Mouse (Mus musculus) embryonic fibroblast, embryonic 13.5 days (primary cell): Measurements from ENCODE around the gene Wdr18. TPM values are rescaled to one million over a fixed set of nuclear protein-coding genes. Genes with fewer than 3 reads are reported as not detected.

Experiments
- H3K27ac ChIP-seq: 2 replicates; pipeline ENCODE4 v1.5.1; 2012; ENCODE audit warnings: low read length, control low read depth, inconsistent platforms; ENCODE audit not compliant: insufficient read depth
- H3K4me1 ChIP-seq: 2 replicates; pipeline ENCODE4 v1.6.1; 2011; ENCODE audit warnings: low read length; ENCODE audit not compliant: control insufficient read depth, insufficient read depth
- H3K4me3 ChIP-seq: 2 replicates; pipeline ENCODE4 v1.5.1; 2011; ENCODE audit warnings: mild to moderate bottlenecking, control low read depth, low read length; ENCODE audit not compliant: insufficient read depth
- CTCF ChIP-seq: IDR thresholded peaks from 2 replicates; pipeline ENCODE4 v1.5.1; 2011; ENCODE audit warnings: mild to moderate bottlenecking, control low read depth, low read length, moderate library complexity, borderline replicate concordance; ENCODE audit not compliant: insufficient read depth
- POLR2A ChIP-seq: IDR thresholded peaks from 2 replicates; pipeline ENCODE4 v1.6.1; 2011; ENCODE audit warnings: low read depth, mild to moderate bottlenecking, control low read depth, low read length, moderate library complexity
- polyA plus RNA-seq: library from polyadenylated mRNA; stranded (reverse); fragments of >200 nt; gene quantifications from 2 replicates; pipeline ENCODE4 v1.2.4, GENCODE M21; 2011; ENCODE audit warnings: low read depth; ENCODE audit not compliant: missing spikeins, insufficient read length

The Wdr18 gene
- polyA plus RNA-seq, 1 experiment = 29.3 TPM

DNA sequence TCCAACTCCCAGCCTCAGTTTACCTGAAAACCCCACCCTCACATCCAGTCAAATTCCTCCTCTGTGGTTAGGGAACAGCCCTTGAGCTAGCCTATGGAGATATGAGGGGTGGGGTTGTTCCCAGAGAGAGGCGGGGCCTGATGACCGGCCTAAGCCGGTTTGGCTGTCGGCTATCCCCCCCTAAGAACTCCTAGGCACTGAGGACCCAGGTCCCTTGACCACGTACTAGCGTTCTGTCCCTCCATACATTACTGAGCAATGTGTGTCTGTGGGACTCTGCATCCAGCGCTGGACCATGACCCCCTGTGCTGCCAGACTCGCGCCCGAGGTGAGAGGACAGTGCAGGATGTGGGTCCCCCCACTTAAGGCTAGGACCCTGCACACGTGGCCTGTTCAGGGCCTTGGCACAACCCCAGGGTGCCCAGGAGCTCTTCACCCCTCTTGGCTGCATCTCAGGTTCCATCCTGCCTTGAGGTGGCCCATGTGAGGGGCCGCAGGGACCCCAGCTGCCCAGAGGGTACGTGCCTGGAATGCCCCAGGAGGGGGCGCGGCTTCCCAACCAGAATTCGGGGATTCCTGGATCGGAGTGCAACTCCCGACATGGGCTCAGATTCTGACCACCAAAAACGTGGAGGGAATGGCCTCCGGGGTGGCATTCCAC is 59.6 kb downstream of the Wdr18 start:
- no peak overlapping the region for H3K27ac ChIP-seq
- peaks cover 6% of the 10 kb centered on the region for H3K4me1 ChIP-seq
- TF ChIP-seq POLR2A (no peak), CTCF (no peak)
- no peak overlapping the region for H3K4me3 ChIP-seq

Other genes with a start within 250 kb of the Wdr18 start
- gene Hcn2, start 243.5 kb upstream of the Wdr18 start, polyA plus RNA-seq = 0.91 and 1.9 TPM in 2 replicates
- gene Polrmt, start 213.6 kb upstream of the Wdr18 start, polyA plus RNA-seq = 14.9 TPM in 2 replicates
- 0.23 TPM in 1 of 2 replicates, not detected in the other for gene Fgf22, start 205.1 kb upstream of the Wdr18 start, polyA plus RNA-seq
- 38.4 and 39.5 TPM in 2 replicates for gene Rnf126, start 193.2 kb upstream of the Wdr18 start, polyA plus RNA-seq
- 21.9 and 42.7 TPM in 2 replicates for gene Fstl3, start 182.9 kb upstream of the Wdr18 start, polyA plus RNA-seq
- gene Prss57, start 169.2 kb upstream of the Wdr18 start, polyA plus RNA-seq = not detected in 2 replicates
- 45.2 and 54.0 TPM in 2 replicates for gene Palm, start 166.6 kb upstream of the Wdr18 start, polyA plus RNA-seq
- gene Misp, start 139.2 kb upstream of the Wdr18 start, polyA plus RNA-seq = not detected in 2 replicates
- 351 and 422 TPM in 2 replicates for gene Ptbp1, start 105.7 kb upstream of the Wdr18 start, polyA plus RNA-seq
- gene Prtn3, start 85.7 kb upstream of the Wdr18 start, polyA plus RNA-seq = not detected in 2 replicates
- 3.1 and 4.9 TPM in 2 replicates for gene Plppr3, start 85.5 kb upstream of the Wdr18 start, polyA plus RNA-seq
- not detected in 2 replicates for gene Elane, start 73.9 kb upstream of the Wdr18 start, polyA plus RNA-seq
- not detected in 2 replicates for gene Cfd, start 69.3 kb upstream of the Wdr18 start, polyA plus RNA-seq
- gene Med16, start 51.2 kb upstream of the Wdr18 start, polyA plus RNA-seq = 15.2 and 16.1 TPM in 2 replicates
- gene Gm26602, start 49.3 kb upstream of the Wdr18 start, polyA plus RNA-seq = not detected in 2 replicates
- 0.44 TPM in 1 of 2 replicates, not detected in the other for gene Kiss1r, start 43.2 kb upstream of the Wdr18 start, polyA plus RNA-seq
- 66.3 and 86.3 TPM in 2 replicates for gene R3hdm4, start 38.9 kb upstream of the Wdr18 start, polyA plus RNA-seq
- gene Arid3a, start 33.1 kb upstream of the Wdr18 start, polyA plus RNA-seq = 5.2 and 6.0 TPM in 2 replicates
- gene Grin3b, start 10.6 kb downstream of the Wdr18 start, polyA plus RNA-seq = 0.15 and 0.16 TPM in 2 replicates
- 73.4 and 78.1 TPM in 2 replicates for gene Tmem259, start 24.2 kb downstream of the Wdr18 start, polyA plus RNA-seq
- 642 and 721 TPM in 2 replicates for gene Cnn2, start 28.4 kb downstream of the Wdr18 start, polyA plus RNA-seq
- 3.5 and 4.0 TPM in 2 replicates for gene Abca7, start 36.3 kb downstream of the Wdr18 start, polyA plus RNA-seq
- 1.7 and 3.1 TPM in 2 replicates for gene Arhgap45, start 56.5 kb downstream of the Wdr18 start, polyA plus RNA-seq
- gene Polr2e, start 79.6 kb downstream of the Wdr18 start, polyA plus RNA-seq = 46.3 and 61.0 TPM in 2 replicates
- 214 and 217 TPM in 2 replicates for gene Gpx4, start 87.0 kb downstream of the Wdr18 start, polyA plus RNA-seq
- 50.7 and 53.5 TPM in 2 replicates for gene Sbno2, start 145.4 kb downstream of the Wdr18 start, polyA plus RNA-seq
- 80.8 and 91.7 TPM in 2 replicates for gene Stk11, start 155.7 kb downstream of the Wdr18 start, polyA plus RNA-seq
- gene Atp5d, start 178.5 kb downstream of the Wdr18 start, polyA plus RNA-seq = 202 and 250 TPM in 2 replicates
- 24.1 and 28.4 TPM in 2 replicates for gene Cbarp, start 180.7 kb downstream of the Wdr18 start, polyA plus RNA-seq
- 101 TPM in 2 replicates for gene Midn, start 188.1 kb downstream of the Wdr18 start, polyA plus RNA-seq
- gene Cirbp, start 205.8 kb downstream of the Wdr18 start, polyA plus RNA-seq = 29.2 and 50.2 TPM in 2 replicates
- 8.4 and 12.2 TPM in 2 replicates for gene 1600002K03Rik, start 212.8 kb downstream of the Wdr18 start, polyA plus RNA-seq
- 5.2 and 8.3 TPM in 2 replicates for gene Efna2, start 219.3 kb downstream of the Wdr18 start, polyA plus RNA-seq